Mouse (Mus musculus): ENCODE measurements around the gene Selplg. TPM values are rescaled to one million over a fixed set of nuclear protein-coding genes. Genes with fewer than 3 reads are reported as not detected.
A peak's percentile ranks its signal among the peaks of the same experiment; 100 is the strongest.
"Not testable (repeated sequence)": the region's sequence is repeated elsewhere in the genome, so short reads cannot be mapped to it uniquely, and the experiment has no call there.

Gene Selplg
- total and polyA plus RNA-seq, 2 experiments from 2014 or later = 1.9 to 3.1 TPM

- no peak overlapping the region for H3K4me2 ChIP-seq (ENCODE audit: low read depth, low read length, poor library complexity, severe bottlenecking)
- no peaks in the 10 kb centered on the region for H3K4me1 ChIP-seq (ENCODE audit: insufficient read depth, low read length)
- DNase-seq (ENCODE audit: low spot score) (no peak), ATAC-seq (ENCODE audit: low FRiP score) (no peak)
- H3K36me3 ChIP-seq (ENCODE audit: insufficient read depth, low read length) = no peaks in the 10 kb centered on the region
- H3K27ac ChIP-seq (ENCODE audit: low read depth, low read length) = no peak overlapping the region
- WGBS = 72% methylated on average over 11 of the region's 11 CpGs
- no peak overlapping the region for H3K4me3 ChIP-seq (ENCODE audit: low read depth, low read length)
- H3K27me3 ChIP-seq (ENCODE audit: insufficient read depth, low read length) = no peaks in the 10 kb centered on the region
- TF ChIP-seq CTCF (IDR thresholded peaks at IDR 0.05) = no peak
- H3K9ac ChIP-seq (replicated peaks; ENCODE audit: low read length, poor library complexity, severe bottlenecking) = no peak overlapping the region
- H3K9me3 ChIP-seq (ENCODE audit: low read length) = no peaks in the 10 kb centered on the region
Measured at GRCm38 (mm10) chr5:113790453-113791196, 41.8 kb downstream of the Selplg start.

GRCm38 (mm10) chr5:113789075-113789788 is 43.2 kb downstream of the Selplg start:
- H3K4me2 ChIP-seq (ENCODE audit: low read depth, low read length, poor library complexity, severe bottlenecking) = no peak overlapping the region
- no peak for ATAC-seq (ENCODE audit: low FRiP score)
- no peak for DNase-seq (ENCODE audit: low spot score)
- no peak for TF ChIP-seq CTCF (IDR thresholded peaks at IDR 0.05)
- H3K9ac ChIP-seq (replicated peaks; ENCODE audit: low read length, poor library complexity, severe bottlenecking) = no peak overlapping the region
- no peaks in the 10 kb centered on the region for H3K9me3 ChIP-seq (ENCODE audit: low read length)
- peaks cover 5% of the 10 kb centered on the region; the same call in 1 of the 2 replicates for H3K27me3 ChIP-seq (ENCODE audit: insufficient read depth, low read length)
- no peaks in the 10 kb centered on the region for H3K36me3 ChIP-seq (ENCODE audit: insufficient read depth, low read length)
- no peak overlapping the region for H3K27ac ChIP-seq (ENCODE audit: low read depth, low read length)
- WGBS = 50% methylated on average over 7 of the region's 7 CpGs
- no peaks in the 10 kb centered on the region for H3K4me1 ChIP-seq (ENCODE audit: insufficient read depth, low read length)
- no peak overlapping the region for H3K4me3 ChIP-seq (ENCODE audit: low read depth, low read length)

GRCm38 (mm10) chr5:113788645-113789044 is 43.8 kb downstream of the Selplg start:
- H3K9me3 ChIP-seq (ENCODE audit: low read length) = no peaks in the 10 kb centered on the region
- H3K4me3 ChIP-seq (ENCODE audit: low read depth, low read length) = no peak overlapping the region
- 50% methylated on average over 6 of the region's 6 CpGs for WGBS
- no peak for TF ChIP-seq CTCF (IDR thresholded peaks at IDR 0.05)
- no peaks in the 10 kb centered on the region for H3K36me3 ChIP-seq (ENCODE audit: insufficient read depth, low read length)
- no peak overlapping the region for H3K27ac ChIP-seq (ENCODE audit: low read depth, low read length)
- DNase-seq (ENCODE audit: low spot score) = no peak
- H3K4me1 ChIP-seq (ENCODE audit: insufficient read depth, low read length) = no peaks in the 10 kb centered on the region
- H3K4me2 ChIP-seq (ENCODE audit: low read depth, low read length, poor library complexity, severe bottlenecking) = no peak overlapping the region
- H3K27me3 ChIP-seq (ENCODE audit: insufficient read depth, low read length) = peaks cover 5% of the 10 kb centered on the region; the same call in 1 of the 2 replicates
- no peak for ATAC-seq (ENCODE audit: low FRiP score)
- H3K9ac ChIP-seq (replicated peaks; ENCODE audit: low read length, poor library complexity, severe bottlenecking) = no peak overlapping the region

- H3K4me2 ChIP-seq (ENCODE audit: low read depth, low read length, poor library complexity, severe bottlenecking) = no peak overlapping the region
- H3K9ac ChIP-seq (replicated peaks; ENCODE audit: low read length, poor library complexity, severe bottlenecking) = no peak overlapping the region
- no peak for ATAC-seq (ENCODE audit: low FRiP score)
- H3K4me1 ChIP-seq (ENCODE audit: insufficient read depth, low read length) = no peaks in the 10 kb centered on the region
- no peak for DNase-seq (ENCODE audit: low spot score)
- no peak overlapping the region for H3K27ac ChIP-seq (ENCODE audit: low read depth, low read length)
- peaks cover 5% of the 10 kb centered on the region; the same call in 1 of the 2 replicates for H3K27me3 ChIP-seq (ENCODE audit: insufficient read depth, low read length)
- no peaks in the 10 kb centered on the region for H3K36me3 ChIP-seq (ENCODE audit: insufficient read depth, low read length)
- no peak for TF ChIP-seq CTCF (IDR thresholded peaks at IDR 0.05)
- H3K4me3 ChIP-seq (ENCODE audit: low read depth, low read length) = no peak overlapping the region
- H3K9me3 ChIP-seq (ENCODE audit: low read length) = no peaks in the 10 kb centered on the region
- WGBS = 82% methylated on average over 5 of the region's 5 CpGs
Measured at GRCm38 (mm10) chr5:113786985-113787384, 45.5 kb downstream of the Selplg start.

GRCm38 (mm10) chr5:113784104-113784503 is 48.3 kb downstream of the Selplg start:
- not testable (repeated sequence) for H3K36me3 ChIP-seq (ENCODE audit: insufficient read depth, low read length); H3K4me1 ChIP-seq (ENCODE audit: insufficient read depth, low read length); H3K27ac ChIP-seq (ENCODE audit: low read depth, low read length); H3K9me3 ChIP-seq (ENCODE audit: low read length); DNase-seq (ENCODE audit: low spot score); ATAC-seq (ENCODE audit: low FRiP score); H3K4me3 ChIP-seq (ENCODE audit: low read depth, low read length); H3K4me2 ChIP-seq (ENCODE audit: low read depth, low read length, poor library complexity, severe bottlenecking); H3K27me3 ChIP-seq (ENCODE audit: insufficient read depth, low read length); H3K9ac ChIP-seq (replicated peaks; ENCODE audit: low read length, poor library complexity, severe bottlenecking)
- WGBS = 34% methylated on average over 3 of the region's 3 CpGs

- H3K4me3 ChIP-seq (ENCODE audit: low read depth, low read length) = no peak overlapping the region
- no peak overlapping the region for H3K4me2 ChIP-seq (ENCODE audit: low read depth, low read length, poor library complexity, severe bottlenecking)
Measured at GRCm38 (mm10) chr5:113783581-113784001, 48.9 kb downstream of the Selplg start.

More at GRCm38 (mm10) chr5:113783581-113784001, 48.9 kb downstream of the Selplg start:
- H3K4me1 ChIP-seq (ENCODE audit: insufficient read depth, low read length) = no peaks in the 10 kb centered on the region
- no peak for ATAC-seq (ENCODE audit: low FRiP score)
- WGBS = 23% methylated on average over 12 of the region's 12 CpGs
- peaks cover 5% of the 10 kb centered on the region for H3K36me3 ChIP-seq (ENCODE audit: insufficient read depth, low read length)
- no peaks in the 10 kb centered on the region for H3K9me3 ChIP-seq (ENCODE audit: low read length)
- H3K9ac ChIP-seq (replicated peaks; ENCODE audit: low read length, poor library complexity, severe bottlenecking) = no peak overlapping the region
- TF ChIP-seq CTCF (IDR thresholded peaks at IDR 0.05) = no peak
- no peak overlapping the region for H3K27ac ChIP-seq (ENCODE audit: low read depth, low read length)
- H3K27me3 ChIP-seq (ENCODE audit: insufficient read depth, low read length) = peaks cover 5% of the 10 kb centered on the region; the same call in 1 of the 2 replicates
- peak; percentile 12 for DNase-seq (ENCODE audit: low spot score)
